Mouse (Mus musculus) lung, adult 2 months (tissue): ENCODE measurements at regions not wholly inside any gene's neighbourhood (a gene's known extent, or its start where the extent isn't known, plus 50 kb on each side); places are given as distances from the start of the nearest gene placed in this dataset.

Source experiments
- CTCF ChIP-seq: fragments of 200-500 bp; IDR thresholded peaks from 2 replicates; pipeline ENCODE4 v1.5.1; 2011; ENCODE audit warnings: mild to moderate bottlenecking, low read length, control low read depth; ENCODE audit not compliant: insufficient read depth
- POLR2A ChIP-seq: fragments of 200-500 bp; IDR thresholded peaks from 2 replicates; pipeline ENCODE4 v1.6.1; 2011; ENCODE audit warnings: low read depth, mild to moderate bottlenecking, control low read depth, low read length, borderline replicate concordance; ENCODE audit errors: extremely low read depth

GRCm38 (mm10) chr8:126830242-126830530 lies 115.5 kb downstream of the Tomm20 start:
- TF ChIP-seq POLR2A (no peak), CTCF (no peak)
